Mouse (Mus musculus) right cerebral cortex, postnatal 36 days (tissue): ENCODE measurements around the gene Mapkbp1.

ENCODE experiments used
- DNase-seq, 2 experiments: peaks; one replicate each; pipeline ENCODE4 v3.0.0; 2022; ENCODE audit warnings: low spot score in 2 of 2, mixed read lengths in 1 of 2

Mapkbp1 gene

DNA sequence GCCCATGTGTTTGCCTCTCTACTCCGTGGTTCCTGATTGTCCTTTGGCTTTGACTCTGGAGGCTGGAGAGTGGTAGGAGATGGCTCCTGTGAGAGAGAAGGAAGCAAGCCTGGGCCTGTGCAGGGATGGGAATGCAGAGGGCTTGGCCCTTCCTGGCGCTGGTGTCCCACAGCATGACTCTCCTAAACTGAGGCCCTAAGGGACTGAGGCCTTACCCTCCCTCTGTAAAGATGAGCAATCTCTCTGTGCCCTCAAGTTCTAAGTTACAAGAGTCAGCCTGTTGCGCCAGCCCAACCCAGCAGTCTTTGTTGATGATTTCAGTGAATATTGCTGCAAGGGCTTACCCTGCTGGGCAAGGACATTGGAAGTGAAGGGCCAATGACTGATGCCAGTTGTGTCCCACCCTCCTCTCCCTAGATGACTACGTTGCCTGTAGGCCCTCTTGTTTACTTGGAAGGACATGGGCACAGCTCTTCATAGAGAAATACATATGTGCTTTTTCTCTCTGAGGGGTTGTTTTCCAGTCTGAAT, 35.2 kb downstream of the Mapkbp1 start:
- no peak for DNase-seq

GRCm38 (mm10) chr2:120008672-120009071, 36.2 kb downstream of the Mapkbp1 start:
- no peak for DNase-seq

DNA sequence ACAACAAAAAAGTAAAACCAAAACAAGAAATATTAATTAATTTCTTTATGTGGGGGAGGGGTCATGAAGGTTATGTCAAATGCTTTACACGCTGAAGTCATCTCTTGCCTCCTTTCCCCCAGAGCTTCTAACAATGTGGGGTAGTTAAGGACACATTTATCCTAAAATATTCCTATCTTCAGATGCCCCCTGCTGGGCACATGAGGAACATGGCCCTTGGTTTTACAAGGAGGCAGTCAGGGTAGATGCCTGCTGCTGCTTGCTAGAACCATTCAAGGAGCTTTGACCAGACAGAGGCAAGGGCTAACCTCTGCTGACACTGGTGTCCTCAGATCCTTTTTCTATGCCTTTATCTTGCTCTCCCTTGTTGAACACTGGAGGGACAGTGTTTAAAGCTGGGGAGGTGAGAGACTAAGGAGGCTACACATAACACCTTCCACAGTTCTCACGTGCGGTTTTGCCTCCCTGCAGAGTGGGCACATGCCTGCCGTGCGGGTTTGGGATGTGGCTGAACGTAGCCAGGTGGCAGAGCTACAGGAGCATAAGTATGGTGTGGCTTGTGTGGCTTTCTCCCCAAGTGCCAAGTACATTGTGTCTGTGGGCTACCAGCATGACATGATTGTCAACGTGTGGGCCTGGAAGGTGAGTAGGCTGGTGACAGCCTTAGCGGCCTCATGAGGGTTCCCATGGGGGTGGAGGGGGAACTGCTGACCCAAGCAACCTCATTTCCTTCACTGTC, 39.1 kb downstream of the Mapkbp1 start:
- no peak for DNase-seq

DNA sequence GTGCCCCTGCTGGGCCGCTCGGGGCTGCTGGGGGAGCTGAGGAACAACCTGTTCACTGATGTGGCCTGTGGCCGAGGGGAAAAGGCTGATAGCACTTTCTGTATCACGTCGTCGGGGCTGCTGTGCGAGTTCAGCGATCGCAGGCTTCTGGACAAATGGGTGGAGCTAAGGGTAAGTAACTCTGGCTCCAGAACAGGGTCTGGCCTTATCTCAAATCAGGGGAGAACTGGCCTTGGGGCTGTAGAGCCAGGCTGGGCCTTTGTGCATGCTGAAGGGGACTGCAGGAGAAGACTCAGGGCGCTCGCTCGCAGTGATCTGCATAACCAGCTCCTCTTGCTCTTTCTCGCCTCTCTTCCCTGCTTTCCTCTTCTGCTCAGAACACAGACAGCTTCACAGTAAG, 40.4 kb downstream of the Mapkbp1 start:
- no peak for DNase-seq

- no peak for DNase-seq
These were observed 41.5 kb downstream of the Mapkbp1 start for GRCm38 (mm10) chr2:120013831-120014486.

DNA sequence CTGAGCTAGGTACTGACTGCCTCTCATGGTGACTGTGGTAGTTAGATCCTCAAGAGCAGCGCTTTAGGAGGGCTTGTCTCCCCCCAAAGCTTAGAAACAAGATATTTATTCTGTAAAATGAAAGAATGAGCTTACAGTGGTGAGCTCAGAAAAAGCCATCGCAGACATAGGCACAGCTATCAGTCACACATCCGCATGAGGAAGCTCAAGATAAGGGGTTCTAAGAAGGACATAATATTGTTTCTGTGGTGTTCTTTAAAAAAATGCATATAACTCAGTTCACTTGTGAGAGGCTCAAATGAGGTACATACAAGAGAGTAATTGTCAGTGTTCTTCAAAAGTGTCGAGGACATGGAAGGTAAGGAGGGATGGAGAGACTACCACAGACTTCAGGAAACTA, 43.4 kb downstream of the Mapkbp1 start:
- no peak for DNase-seq

- DNase-seq: no peak
These were observed 45.1 kb downstream of the Mapkbp1 start for GRCm38 (mm10) chr2:120017599-120017998.

DNA sequence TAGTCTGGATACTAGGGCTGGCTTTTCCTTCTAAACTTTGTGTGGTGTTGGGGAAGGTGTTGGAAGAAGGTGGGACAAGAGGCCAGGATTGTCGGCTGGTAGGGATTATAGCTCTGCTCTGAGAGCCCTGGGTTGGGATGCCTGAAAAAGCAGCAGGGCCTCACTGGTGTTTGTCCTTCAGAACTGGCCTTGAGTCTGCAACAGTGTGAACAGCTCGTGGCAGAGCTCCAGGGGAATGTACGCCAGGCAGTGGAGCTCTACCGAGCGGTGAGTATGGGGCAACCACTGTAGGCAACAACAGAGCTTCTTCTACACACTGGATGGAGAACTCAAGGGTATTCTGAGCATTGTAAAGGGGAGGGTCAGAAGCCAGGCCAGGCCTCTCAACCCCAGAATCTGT, 51.8 kb downstream of the Mapkbp1 start:
- no peak for DNase-seq

DNA sequence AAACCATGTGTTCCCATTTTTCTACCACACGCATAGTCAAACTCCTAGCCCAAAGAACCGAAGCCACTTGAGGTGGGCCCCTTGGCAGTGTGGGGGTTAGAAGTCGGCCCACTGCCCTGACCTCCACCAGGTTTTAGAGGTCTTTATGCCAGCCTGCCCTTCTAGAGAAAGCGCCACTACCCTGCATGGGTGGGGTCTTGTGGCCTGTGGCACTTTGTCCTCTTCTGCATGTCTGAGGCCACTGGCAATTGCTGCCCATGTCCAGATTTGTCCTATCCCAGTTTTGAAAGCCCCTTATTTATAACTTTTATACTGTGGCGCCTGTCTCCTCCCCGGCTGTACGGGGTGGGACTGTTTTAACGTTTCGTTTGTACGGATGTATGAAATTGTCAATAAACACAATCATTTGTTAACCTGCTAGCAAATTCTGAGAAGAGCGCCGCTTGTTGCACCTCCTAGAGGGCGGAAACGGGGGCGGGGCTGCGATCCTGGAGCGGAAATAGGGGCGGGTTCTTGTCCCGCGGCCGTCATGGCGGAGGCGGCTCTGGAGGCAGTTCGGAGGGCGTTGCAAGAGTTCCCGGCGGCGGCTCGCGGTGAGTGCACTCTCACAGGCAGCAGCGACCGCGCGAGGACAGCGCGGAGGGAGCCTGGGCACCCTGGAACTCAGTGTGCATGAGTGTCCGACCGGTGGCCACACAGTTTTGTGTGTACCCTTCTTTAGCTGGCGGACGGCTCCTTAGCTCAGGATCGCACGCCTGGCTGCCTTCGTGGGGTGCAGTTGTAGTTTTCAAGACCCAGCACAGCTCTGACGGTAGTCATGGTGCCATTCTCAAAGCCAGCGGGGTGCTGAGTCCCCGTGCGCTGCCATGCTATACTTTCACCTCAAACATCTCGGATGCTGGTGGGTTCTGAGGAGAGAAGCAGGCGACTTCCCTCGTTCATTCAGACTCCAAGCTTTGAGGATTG, 54.8 kb downstream of the Mapkbp1 start, which contains the start of the genes Jmjd7 and Gm28042:
Gene Jmjd7, plus strand, starts transcription at position 500 of the 966 bp plus-strand sequence.
Gene Gm28042, plus strand, starts transcription at position 510 of the 966 bp plus-strand sequence.
- peak; percentile 79 for DNase-seq

GRCm38 (mm10) chr2:120027950-120028331, 55.4 kb downstream of the Mapkbp1 start:
- DNase-seq: no peak

- DNase-seq: no peak
These were observed 57.9 kb downstream of the Mapkbp1 start for GRCm38 (mm10) chr2:120030380-120030779.

GRCm38 (mm10) chr2:120032726-120033467, 60.4 kb downstream of the Mapkbp1 start, which contains the start of gene Pla2g4b:
Gene Pla2g4b (plus strand): TSS chr2:120033417.
- DNase-seq: no peak

- DNase-seq: no peak
These were observed 61.2 kb downstream of the Mapkbp1 start for GRCm38 (mm10) chr2:120033726-120034125.

- no peak for DNase-seq
These were observed 65.2 kb downstream of the Mapkbp1 start for GRCm38 (mm10) chr2:120037744-120038143.

DNA sequence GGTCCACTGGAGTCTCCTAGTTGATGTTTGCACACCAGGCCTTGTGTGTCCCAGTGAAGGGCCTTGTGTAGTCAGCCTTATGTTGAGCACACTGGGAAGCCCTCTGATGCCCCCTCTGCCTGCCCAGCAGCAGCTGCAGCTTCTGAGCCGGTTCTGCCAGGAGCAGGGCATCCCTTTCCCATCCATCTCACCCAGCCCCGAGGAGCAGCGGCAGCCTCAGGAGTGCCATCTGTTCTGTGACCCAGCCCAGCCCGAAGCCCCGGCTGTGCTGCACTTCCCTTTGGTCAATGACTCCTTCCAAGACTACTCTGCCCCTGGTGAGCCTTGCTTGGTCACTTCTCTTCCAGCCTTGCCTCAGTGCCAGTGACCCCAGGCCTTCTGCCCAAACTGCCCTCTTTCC, 68.5 kb downstream of the Mapkbp1 start:
- DNase-seq: no peak

DNA sequence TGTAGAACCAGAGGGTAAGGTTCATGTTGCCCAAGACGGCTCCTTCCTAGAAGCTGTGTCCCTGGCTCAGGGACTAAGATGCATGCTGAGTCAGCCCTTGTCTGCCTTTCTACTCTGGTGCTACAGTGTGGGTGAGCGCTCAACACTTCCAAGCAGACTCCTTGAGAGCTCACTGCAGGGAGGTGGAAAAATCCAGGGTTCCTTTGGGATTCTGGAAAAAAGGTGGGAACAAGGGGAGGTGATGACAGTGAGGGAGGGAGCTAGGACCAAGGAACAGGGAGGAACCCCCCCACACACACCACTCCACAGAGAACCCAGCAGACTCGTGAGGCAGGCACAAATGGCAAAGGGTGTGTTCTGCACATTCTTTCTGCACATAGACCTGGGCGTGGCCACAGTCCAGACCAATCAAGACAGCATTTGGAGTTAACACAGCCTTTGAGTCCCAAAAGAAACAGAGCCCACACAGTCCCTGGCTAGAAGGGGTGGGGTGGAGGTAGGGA, 71.7 kb downstream of the Mapkbp1 start:
- DNase-seq: peak; percentile 66 to 77

- no peak for DNase-seq
These were observed 72.2 kb downstream of the Mapkbp1 start for GRCm38 (mm10) chr2:120044676-120045075.

DNA sequence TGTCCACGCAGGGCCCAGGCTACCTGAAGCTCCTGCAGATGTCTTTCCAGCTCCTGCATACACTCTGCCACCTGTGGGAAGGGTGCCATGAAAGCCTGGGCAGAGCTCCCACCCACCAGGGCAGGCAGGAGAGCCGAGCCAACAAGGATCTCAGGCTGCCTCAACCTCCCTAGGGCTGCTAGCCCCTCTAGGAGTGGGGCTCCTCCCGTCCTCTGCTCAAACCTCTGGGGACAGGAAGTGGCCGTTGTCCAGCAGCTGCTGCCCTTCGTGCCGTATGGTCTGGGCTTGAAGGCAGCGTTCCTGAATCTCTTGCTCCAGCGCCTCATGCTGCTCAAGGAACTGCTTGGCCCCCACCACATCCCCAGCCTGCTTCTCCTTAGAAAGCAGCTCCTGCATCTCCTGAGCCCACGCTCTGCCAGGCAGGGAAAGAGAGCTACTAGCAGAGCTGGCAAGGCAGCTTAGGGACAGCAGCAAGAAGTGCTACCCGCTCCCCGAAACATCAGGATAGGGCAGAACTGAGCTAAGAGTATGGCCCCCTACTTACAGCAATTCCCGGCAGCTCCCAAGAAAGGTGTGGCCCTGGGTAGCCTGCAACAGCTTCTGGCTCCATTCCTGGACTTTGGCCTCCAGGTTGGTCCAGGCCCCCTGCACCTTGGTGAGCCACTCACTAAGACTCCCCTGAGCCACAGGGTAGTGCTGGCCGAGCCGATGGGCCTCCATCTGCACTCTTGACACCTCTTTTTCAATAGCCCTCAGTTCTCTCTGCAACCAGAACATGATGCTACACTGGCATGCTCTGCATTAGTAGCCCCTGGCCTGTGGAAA, 74.2 kb downstream of the Mapkbp1 start:
- peak; percentile 49 to 74 for DNase-seq

DNA sequence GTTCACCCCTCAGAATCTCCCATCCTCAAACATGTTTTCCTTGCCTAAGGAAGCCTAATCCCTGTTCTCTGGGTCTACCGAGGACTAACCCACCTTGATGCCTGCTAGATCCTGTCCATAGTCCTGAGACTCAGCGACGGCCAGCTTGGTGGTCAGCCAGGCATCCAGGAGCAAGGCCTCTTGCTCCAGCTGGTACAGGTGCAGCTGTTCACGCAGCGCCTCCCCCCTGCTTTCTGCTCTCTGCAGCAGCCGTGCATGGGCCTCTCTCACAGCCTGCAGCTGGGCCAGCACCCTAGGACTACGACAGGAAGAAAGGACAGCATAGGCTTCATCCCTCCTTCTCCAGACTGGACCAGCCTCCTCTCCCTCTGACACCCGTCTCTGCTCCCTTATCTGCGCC, 75.7 kb downstream of the Mapkbp1 start:
- no peak for DNase-seq
